Mouse (Mus musculus): ENCODE data around the gene Rbck1. TPM values are rescaled to one million over a fixed set of nuclear protein-coding genes. Genes with fewer than 3 reads are reported as not detected.
"Not testable (repeated sequence)": the region's sequence is repeated elsewhere in the genome, so short reads cannot be mapped to it uniquely, and the experiment has no call there.

Gene Rbck1
- polyA plus RNA-seq (2012; rRNA removed): 190 and 253 TPM in 2 replicates

DNA sequence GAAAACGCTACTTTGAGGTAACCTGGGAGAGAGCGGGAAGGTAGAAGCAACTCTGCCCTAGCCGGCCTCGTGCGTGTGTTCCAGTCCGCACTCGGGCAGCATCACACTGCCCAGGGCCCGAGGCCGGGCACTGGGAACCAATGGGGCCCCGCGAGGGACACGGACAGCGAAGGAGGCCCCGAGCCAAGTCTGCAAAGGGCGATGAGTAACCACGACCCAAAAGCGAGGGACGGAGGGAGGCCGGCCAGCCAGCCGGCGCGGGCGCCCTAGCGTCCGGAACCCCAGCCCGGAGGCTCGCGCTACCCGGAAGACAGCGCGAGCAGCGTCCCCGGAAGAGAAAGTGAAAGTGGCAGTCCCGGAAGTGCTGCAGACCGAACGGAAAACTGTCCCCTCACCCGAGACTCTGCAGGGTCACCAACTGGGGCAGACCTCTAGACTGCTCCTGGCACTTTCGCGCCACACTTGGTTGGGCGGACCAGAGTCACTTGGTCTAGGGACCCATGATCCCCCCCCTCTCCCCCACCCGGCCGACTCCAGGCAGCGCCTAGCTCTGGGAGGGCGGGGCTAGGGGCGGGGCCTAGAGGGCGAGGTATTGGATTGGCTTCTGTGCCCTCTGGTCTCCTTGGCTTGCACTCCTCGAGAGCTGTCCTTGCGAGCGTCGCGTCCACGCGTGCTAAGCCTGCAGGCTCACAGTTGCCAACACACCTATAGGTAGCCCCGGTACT, at the start of gene Rbck1:
Gene Rbck1, minus strand, starts transcription at position 553 of the 725 bp plus-strand sequence.
- WGBS: under 1% methylated on average over 54 of the region's 54 CpGs

DNA sequence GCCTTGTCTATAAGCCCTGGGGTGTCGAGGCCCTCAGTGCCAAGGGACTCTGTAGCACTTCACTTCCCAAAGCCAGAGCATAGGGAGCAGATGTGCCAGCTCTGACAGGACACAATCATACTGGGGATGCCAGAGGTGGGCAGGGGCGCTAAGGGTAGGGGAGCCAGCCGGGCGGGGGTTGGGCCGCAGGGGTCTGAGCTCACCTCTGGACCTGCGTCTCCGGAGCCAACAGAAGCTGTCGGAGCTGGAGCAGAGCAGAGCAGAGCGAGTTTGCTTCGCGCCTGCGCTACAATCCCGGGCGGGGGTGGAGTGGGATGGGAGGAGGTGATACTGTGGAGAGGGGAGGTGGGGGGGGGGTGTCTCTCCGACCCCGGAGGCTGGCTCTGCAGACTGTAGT, 43.9 kb upstream of the Rbck1 start, which contains the start of gene Nrsn2:
Gene Nrsn2, minus strand, starts transcription at position 294 of the 397 bp plus-strand sequence.
- 8% methylated on average over 16 of the region's 16 CpGs for WGBS
- no peak for DNase-seq (ENCODE audit: low read depth, low spot score)

More for the DNA sequence above, at the start of gene Rbck1:
- DNase-seq (ENCODE audit: low read depth, low spot score): peak; percentile 82

DNA sequence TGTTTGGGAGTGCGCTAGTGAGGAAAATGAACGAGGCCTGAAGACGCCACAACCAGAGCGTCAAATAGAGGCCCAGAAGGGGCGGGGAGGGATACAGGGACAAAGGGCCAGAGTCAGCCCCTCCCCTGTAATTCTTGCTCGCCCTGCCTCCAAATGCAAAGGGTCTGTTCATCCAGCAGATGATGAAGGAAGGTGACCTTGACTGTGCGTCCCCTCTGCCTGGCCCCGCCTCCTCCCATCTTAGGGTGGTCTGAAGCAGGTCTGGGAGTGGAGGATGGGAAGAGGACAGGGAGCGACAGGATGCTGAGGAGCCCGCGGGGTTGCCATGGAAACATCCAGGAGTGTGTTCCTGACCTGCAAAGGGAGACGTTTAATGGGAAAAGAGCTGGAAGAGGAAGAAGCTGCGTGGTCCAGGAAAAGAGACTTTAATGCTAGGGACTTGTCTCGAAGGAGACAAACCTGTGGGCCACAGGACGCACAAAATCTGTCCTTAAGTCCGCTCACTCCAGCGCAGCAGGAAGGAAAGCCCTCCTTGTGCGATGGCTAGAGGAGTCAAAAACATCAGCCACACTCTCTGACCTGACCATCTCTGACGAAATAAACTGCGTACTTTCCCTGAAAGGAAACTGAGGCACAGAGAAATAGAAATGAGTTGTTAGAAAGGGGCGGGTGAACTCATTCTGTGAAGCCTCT, 43.3 kb upstream of the Rbck1 start:
- 12% methylated on average over 21 of the region's 21 CpGs for WGBS
- no peak for DNase-seq (ENCODE audit: low read depth, low spot score)

- no peak for DNase-seq (ENCODE audit: low read depth, low spot score)
- WGBS: 72% methylated on average over 9 of the region's 9 CpGs
Measured at GRCm38 (mm10) chr2:152373547-152373946, 41.1 kb upstream of the Rbck1 start.

DNA sequence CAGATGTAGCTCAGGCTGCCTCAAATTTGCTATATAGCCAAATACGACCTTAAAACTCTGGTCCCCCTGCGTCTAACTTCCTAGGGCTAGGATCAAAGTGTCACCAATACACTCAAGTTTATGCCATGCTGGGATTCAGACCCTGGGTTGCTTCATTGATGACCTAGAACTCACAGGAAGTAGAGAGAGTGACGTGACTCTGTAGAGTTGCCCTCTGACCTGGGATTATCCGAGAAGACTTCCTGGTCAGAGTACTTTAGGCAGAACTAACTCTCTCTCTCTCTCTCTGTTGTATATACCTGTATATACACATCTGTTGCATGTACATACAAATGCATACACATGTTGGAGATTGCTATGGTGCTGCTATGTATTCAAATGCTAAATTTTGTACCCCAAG, 40.2 kb upstream of the Rbck1 start:
- 46% methylated on average over 4 of the region's 4 CpGs for WGBS
- no peak for DNase-seq (ENCODE audit: low read depth, low spot score)

- WGBS: 83% methylated on average over 7 of the region's 7 CpGs
- no peak for DNase-seq (ENCODE audit: low read depth, low spot score)
Measured at GRCm38 (mm10) chr2:152372104-152372503, 39.7 kb upstream of the Rbck1 start.

DNA sequence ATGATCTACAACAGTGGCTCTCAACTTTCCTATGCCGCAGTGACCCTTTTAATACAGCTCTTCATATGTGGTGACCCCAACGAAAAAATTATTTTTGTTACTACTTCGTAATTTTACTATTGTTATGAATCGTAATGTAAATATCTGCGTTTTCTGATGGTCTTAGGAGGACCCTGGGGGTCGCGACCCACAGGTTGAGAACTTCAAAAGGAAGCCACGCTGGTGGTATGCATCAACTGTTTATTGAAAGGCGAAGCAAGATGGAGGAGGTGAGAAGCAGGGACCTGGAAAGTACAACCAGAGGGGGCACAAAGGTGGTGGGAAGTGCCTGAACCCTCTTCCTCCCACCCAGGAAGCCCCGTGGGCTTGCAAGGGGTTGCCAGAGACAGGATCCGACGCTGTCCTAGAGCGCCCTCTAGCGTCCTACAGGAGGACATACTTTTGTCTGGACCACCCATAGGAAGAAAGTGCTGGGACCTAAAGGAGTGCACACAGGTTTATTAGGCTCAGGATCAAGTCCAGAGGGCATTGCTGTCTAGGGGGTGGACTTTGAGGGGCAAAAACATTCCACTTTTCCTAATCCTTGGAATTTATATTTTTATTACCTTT, 36.2 kb upstream of the Rbck1 start:
- 29% methylated on average over 14 of the region's 14 CpGs for WGBS
- DNase-seq (ENCODE audit: low read depth, low spot score): no peak

DNA sequence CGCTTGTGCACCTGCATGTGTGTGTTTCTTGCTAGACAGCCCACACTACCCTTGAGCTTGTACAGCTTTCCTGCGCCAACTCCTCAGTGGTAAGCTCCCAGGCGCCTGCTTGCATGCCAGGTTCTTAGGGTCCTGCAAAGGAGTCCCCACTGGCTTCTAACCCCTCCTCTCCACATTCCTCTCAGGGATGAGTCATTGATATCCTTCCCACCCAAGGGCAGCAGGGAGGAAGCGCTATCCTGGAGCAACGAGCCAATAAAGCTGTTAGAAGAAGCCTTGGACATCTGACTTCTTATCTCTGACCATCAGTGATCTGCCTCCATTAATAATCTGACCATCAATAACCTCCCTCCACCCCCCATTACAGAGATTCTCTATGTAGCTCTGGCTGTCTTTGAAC, 35.5 kb upstream of the Rbck1 start:
- WGBS: 62% methylated on average over 5 of the region's 5 CpGs
- no peak for DNase-seq (ENCODE audit: low read depth, low spot score)

GRCm38 (mm10) chr2:152363245-152364147, 31.0 kb upstream of the Rbck1 start:
- DNase-seq (ENCODE audit: low read depth, low spot score): no peak
- 7% methylated on average over 17 of the region's 17 CpGs for WGBS

DNA sequence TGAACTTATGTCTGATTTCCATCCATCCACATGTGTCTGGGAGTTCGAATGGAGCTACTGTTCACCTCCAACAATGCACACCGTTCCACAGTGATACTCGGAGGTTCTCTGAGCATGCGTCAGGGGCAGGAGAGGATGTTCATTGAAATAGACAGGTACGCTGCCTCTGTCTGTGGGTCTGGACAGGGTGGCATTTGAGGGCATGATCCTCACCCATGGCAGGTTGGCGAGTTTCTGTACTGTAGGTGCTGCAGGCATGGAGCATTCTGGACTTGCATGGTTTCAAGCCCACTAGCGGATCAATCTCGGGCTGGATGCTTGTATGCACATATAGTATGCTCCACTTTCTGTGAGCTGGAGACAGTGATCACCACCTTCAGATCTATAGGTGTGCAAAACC, 28.7 kb upstream of the Rbck1 start:
- WGBS: 91% methylated on average over 8 of the region's 8 CpGs
- DNase-seq (ENCODE audit: low read depth, low spot score): no peak

- DNase-seq (ENCODE audit: low read depth, low spot score): no peak
- 9% methylated on average over 7 of the region's 7 CpGs for WGBS
Measured at GRCm38 (mm10) chr2:152360271-152360775, 27.9 kb upstream of the Rbck1 start.

GRCm38 (mm10) chr2:152359616-152360015, 27.2 kb upstream of the Rbck1 start:
- 25% methylated on average over 5 of the region's 5 CpGs for WGBS
- DNase-seq (ENCODE audit: low read depth, low spot score): no peak

DNA sequence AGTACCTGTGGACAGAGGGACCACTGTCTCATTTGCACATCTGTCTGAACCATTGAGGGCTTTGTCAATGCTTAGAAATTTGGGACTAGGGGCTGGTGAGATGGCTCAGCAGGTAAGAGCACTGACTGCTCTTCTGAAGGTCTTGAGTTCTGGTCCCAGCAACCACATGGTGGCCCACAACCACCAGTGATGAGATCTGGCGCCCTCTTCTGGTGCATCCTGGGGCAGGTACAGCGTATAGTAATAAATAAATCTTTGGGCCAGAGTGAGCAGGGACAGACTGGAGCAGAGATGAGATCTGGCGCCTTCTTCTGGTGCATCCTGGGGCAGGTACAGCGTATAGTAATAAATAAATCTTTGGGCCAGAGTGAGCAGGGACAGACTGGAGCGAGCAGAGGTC, 26.5 kb upstream of the Rbck1 start:
- WGBS: 89% methylated on average over 5 of the region's 5 CpGs
- not testable (repeated sequence) for DNase-seq (ENCODE audit: low read depth, low spot score)

GRCm38 (mm10) chr2:152357254-152357653, 24.8 kb upstream of the Rbck1 start:
- 94% methylated on average over 3 of the region's 3 CpGs for WGBS
- no peak for DNase-seq (ENCODE audit: low read depth, low spot score)

DNA sequence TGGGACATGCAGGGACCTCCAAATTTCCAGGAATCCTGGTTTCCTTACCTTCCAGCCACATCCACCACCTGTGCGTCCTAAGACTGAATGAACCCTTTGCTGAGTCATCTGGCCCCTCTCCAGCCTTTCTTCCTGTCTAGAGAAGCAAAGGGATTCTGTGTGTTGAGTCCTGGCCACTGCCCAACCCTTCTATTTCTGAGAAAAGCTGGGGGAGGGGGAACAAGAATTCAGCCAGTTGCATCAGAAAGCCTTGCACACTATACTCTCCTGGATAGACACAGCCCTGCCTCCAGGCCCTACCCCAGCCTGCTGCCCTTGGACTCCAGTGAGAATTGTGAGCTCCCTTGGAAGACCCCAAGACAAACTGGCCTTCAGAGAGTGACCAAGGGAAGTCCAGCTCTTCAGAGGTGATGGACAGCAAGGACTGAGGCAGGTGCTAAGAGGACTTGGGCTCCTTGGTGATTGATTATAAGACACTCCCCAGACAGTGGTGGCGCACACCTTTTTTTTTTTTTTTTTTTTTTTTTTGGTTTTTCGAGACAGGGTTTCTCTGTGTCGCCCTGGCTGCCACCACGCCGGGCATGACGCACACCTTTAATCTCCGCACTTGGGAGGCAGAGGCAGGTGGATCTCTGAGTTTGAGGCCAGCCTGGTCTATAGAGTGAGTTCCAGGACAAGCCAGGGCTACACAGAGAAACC, 17.5 kb upstream of the Rbck1 start:
- no peak for DNase-seq (ENCODE audit: low read depth, low spot score)
- 74% methylated on average over 8 of the region's 8 CpGs for WGBS

DNA sequence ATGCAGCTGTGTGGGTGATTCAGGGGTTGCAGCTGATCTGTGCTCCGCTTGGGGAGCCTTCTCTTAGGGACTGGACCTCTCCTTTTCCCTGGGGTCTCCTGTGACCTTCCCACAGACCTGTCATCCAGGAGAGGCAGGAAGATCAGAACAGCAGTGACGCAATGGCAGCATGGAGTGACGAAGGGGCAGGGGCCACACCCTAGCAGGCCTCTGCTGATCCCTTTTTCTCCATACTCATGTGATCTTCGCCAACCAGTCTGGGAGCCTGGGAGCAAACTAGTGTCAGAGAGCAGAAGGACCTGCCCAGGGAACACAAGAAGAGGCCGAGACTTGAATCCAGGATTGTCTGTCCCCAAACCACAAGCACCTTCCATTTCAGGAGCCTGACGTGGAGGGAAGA, 16.8 kb upstream of the Rbck1 start:
- DNase-seq (ENCODE audit: low read depth, low spot score): no peak
- 82% methylated on average over 6 of the region's 6 CpGs for WGBS

DNA sequence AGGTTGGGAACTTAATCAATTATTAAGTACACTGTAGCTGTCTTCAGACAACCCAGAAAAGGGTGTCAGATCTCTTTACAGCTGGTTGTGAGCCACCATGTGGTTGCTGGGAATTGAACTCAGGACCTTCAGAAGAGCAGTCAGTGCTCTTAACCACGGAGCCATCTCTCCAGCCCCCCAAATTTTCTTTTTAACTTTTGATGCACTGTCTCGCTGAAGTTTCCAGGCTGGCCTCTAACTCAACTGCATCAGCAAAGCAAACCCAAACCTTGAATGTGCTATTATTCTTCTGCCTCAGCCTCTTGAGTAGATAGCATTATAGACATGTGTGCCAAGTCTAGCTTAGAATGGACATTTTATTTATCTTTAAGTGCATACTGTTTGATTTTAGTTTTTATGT, 15.3 kb upstream of the Rbck1 start:
- WGBS: 84% methylated on average over 2 of the region's 2 CpGs
- DNase-seq (ENCODE audit: low read depth, low spot score): no peak

DNA sequence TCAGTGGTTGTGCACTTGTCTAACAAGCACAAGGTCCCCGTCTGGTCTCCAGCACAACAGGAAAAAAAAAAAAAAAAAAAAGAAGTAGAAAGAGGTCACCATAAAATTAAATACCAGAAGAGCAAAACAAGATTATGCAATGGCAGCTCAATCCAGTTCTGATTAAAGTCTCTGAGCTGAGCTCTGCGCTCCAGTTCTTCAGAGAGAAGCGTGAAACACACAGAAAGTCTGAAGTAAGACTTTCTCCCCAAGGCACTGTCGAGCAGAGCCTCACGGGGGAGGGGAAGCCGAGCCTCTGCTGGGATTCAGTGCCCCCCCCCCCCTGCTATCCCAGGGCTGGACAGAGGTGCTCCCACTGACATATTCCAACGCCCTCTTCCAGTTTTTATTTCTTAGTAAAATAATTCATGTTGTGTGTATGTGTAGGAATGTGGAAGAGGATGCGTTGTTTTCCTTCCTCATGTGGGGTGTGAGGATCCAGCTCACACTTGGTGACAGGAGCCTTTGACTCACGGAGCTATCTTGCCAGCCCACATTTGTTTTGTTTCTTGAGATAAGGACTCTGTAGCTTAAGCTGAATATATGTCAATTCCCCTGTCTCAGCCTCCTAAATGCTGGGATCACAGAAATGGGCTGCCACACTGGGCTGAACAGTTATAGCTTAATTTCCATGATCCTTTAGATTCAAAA, 14.5 kb upstream of the Rbck1 start:
- WGBS: 70% methylated on average over 9 of the region's 9 CpGs

More for the DNA sequence above, 14.5 kb upstream of the Rbck1 start:
- DNase-seq (ENCODE audit: low read depth, low spot score): no peak
